Mouse (Mus musculus) neural tube, embryonic 11.5 days (tissue): ENCODE measurements around the gene Fmnl1. TPM values are rescaled to one million over a fixed set of nuclear protein-coding genes. Genes with fewer than 3 reads are reported as not detected.

ENCODE experiments used
- ATAC-seq: fragments of 200-750 bp; cut with Nextera tagmentation; 2 replicates; pipeline ENCODE4 v1.8.0; 2017; ENCODE audit warnings: moderate number of reproducible peaks, mild to moderate bottlenecking, moderate TSS enrichment, moderate library complexity; ENCODE audit not compliant: insufficient read depth, low FRiP score, low TSS enrichment
- DNase-seq: peaks from one replicate; pipeline ENCODE4 v3.0.0-alpha.2; 2015; ENCODE audit warnings: low spot score
- H3K27ac ChIP-seq: fragments of 300-500 bp; sonication (generic); 2 replicates; pipeline ENCODE4 v1.5.1; 2014; ENCODE audit warnings: low read depth, mild to moderate bottlenecking, low read length
- H3K27me3 ChIP-seq: fragments of 300-500 bp; sonication (generic); 2 replicates; pipeline ENCODE4 v1.6.1; 2014; ENCODE audit warnings: mild to moderate bottlenecking, low read length, mixed read lengths; ENCODE audit not compliant: control insufficient read depth, insufficient read depth
- H3K36me3 ChIP-seq: fragments of 300-500 bp; sonication (generic); 2 replicates; pipeline ENCODE4 v1.6.1; 2014; ENCODE audit warnings: mild to moderate bottlenecking, low read length, moderate library complexity, mixed read lengths; ENCODE audit not compliant: control insufficient read depth, insufficient read depth
- H3K4me1 ChIP-seq: fragments of 300-500 bp; sonication (generic); 2 replicates; pipeline ENCODE4 v1.6.1; 2014; ENCODE audit warnings: low read length, mixed read lengths; ENCODE audit not compliant: control insufficient read depth, insufficient read depth
- H3K4me2 ChIP-seq: fragments of 300-500 bp; sonication (generic); 2 replicates; pipeline ENCODE4 v1.6.1; 2014; ENCODE audit warnings: low read depth, mild to moderate bottlenecking, moderate library complexity
- H3K4me3 ChIP-seq: fragments of 300-500 bp; sonication (generic); 2 replicates; pipeline ENCODE4 v1.5.1; 2014; ENCODE audit warnings: low read depth, low read length
- H3K9ac ChIP-seq: fragments of 300-500 bp; sonication (generic); 2 replicates; pipeline ENCODE4 v1.6.1; 2014; ENCODE audit warnings: mild to moderate bottlenecking, low read length
- H3K9me3 ChIP-seq: fragments of 300-500 bp; sonication (generic); 2 replicates; pipeline ENCODE4 v1.6.1; 2016; ENCODE audit warnings: low read length; ENCODE audit not compliant: control insufficient read depth
- WGBS: fragments of 180-500 bp; shearing (Covaris S2); extraction: QIAGEN DNeasy Blood & Tissue Kit; methylation state at CpG from one replicate; pipeline ENCODE4 v1.1.7; 2014; 5-methylcytosine and 5-hydroxymethylcytosine counted together
- polyA plus RNA-seq: library from polyadenylated mRNA; unstranded; fragments of >200 nt; fragmentation: Nextera tagmentation; extraction: Ambion mirVana; gene quantifications from 2 replicates; pipeline ENCODE4 v1.2.1, GENCODE M21; 2014

The Fmnl1 gene
- polyA plus RNA-seq, 1 experiment from 2014 or later: 1.2 TPM

GRCm38 (mm10) chr11:103177216-103177615 is 6.3 kb downstream of the Fmnl1 start:
- H3K27me3 ChIP-seq: peaks cover 10% of the 10 kb centered on the region
- H3K27ac ChIP-seq: no peak overlapping the region
- no peak overlapping the region for H3K4me2 ChIP-seq
- no peaks in the 10 kb centered on the region for H3K4me1 ChIP-seq
- no peak for DNase-seq
- no peak for ATAC-seq
- H3K36me3 ChIP-seq: no peaks in the 10 kb centered on the region
- H3K9ac ChIP-seq: no peak overlapping the region
- no peak overlapping the region for H3K4me3 ChIP-seq
- 83% methylated on average over 5 of the region's 5 CpGs for WGBS
- no peaks in the 10 kb centered on the region for H3K9me3 ChIP-seq

- no peak overlapping the region for H3K4me2 ChIP-seq
- H3K9me3 ChIP-seq: no peaks in the 10 kb centered on the region
- H3K27ac ChIP-seq: no peak overlapping the region
- H3K9ac ChIP-seq: no peak overlapping the region
- 80% methylated on average over 15 of the region's 15 CpGs for WGBS
- no peak overlapping the region for H3K4me3 ChIP-seq
- DNase-seq: no peak
- ATAC-seq: no peak
- no peaks in the 10 kb centered on the region for H3K36me3 ChIP-seq
- H3K27me3 ChIP-seq: peaks cover 3% of the 10 kb centered on the region
- H3K4me1 ChIP-seq: no peaks in the 10 kb centered on the region
Observed at GRCm38 (mm10) chr11:103177815-103178485, 7.0 kb downstream of the Fmnl1 start.

- no peak for ATAC-seq
- WGBS: 87% methylated on average over 8 of the region's 8 CpGs
Observed at GRCm38 (mm10) chr11:103178748-103179147, 7.8 kb downstream of the Fmnl1 start.

GRCm38 (mm10) chr11:103180426-103180825 is 9.5 kb downstream of the Fmnl1 start:
- WGBS: 85% methylated on average over 1 of the region's 1 CpGs
- no peaks in the 10 kb centered on the region for H3K9me3 ChIP-seq
- H3K9ac ChIP-seq: no peak overlapping the region
- H3K36me3 ChIP-seq: no peaks in the 10 kb centered on the region
- H3K4me3 ChIP-seq: no peak overlapping the region
- no peaks in the 10 kb centered on the region for H3K27me3 ChIP-seq
- ATAC-seq (no peak), DNase-seq (no peak)
- H3K4me2 ChIP-seq: no peak overlapping the region
- no peak overlapping the region for H3K27ac ChIP-seq
- no peaks in the 10 kb centered on the region for H3K4me1 ChIP-seq

More at GRCm38 (mm10) chr11:103178748-103179147, 7.8 kb downstream of the Fmnl1 start:
- Histone ChIP-seq H3K4me3 (no peak overlapping the region), H3K9me3 (no peaks in the 10 kb centered on the region), H3K27ac (no peak overlapping the region), H3K4me2 (no peak overlapping the region), H3K4me1 (no peaks in the 10 kb centered on the region), H3K27me3 (no peaks in the 10 kb centered on the region), H3K36me3 (no peaks in the 10 kb centered on the region), H3K9ac (no peak overlapping the region)
- no peak for DNase-seq

- H3K27me3 ChIP-seq: no peaks in the 10 kb centered on the region
- H3K9ac ChIP-seq: no peak overlapping the region
- no peaks in the 10 kb centered on the region for H3K36me3 ChIP-seq
- ATAC-seq (no peak), DNase-seq (no peak)
- no peak overlapping the region for H3K4me3 ChIP-seq
- no peaks in the 10 kb centered on the region for H3K9me3 ChIP-seq
- no peak overlapping the region for H3K4me2 ChIP-seq
- WGBS: 81% methylated on average over 9 of the region's 9 CpGs
- no peak overlapping the region for H3K27ac ChIP-seq
- H3K4me1 ChIP-seq: no peaks in the 10 kb centered on the region
Observed at GRCm38 (mm10) chr11:103181349-103181748, 10.4 kb downstream of the Fmnl1 start.

- Histone ChIP-seq H3K36me3 (no peaks in the 10 kb centered on the region), H3K4me3 (no peak overlapping the region), H3K27ac (no peak overlapping the region), H3K27me3 (no peaks in the 10 kb centered on the region), H3K9me3 (no peaks in the 10 kb centered on the region), H3K9ac (no peak overlapping the region), H3K4me2 (no peak overlapping the region), H3K4me1 (no peaks in the 10 kb centered on the region)
- WGBS: 80% methylated on average over 3 of the region's 3 CpGs
- ATAC-seq (no peak), DNase-seq (no peak)
Observed at GRCm38 (mm10) chr11:103181911-103182310, 11.0 kb downstream of the Fmnl1 start.

GRCm38 (mm10) chr11:103184891-103185290 is 14.0 kb downstream of the Fmnl1 start:
- no peaks in the 10 kb centered on the region for H3K36me3 ChIP-seq
- 39% methylated on average over 2 of the region's 2 CpGs for WGBS
- no peaks in the 10 kb centered on the region for H3K9me3 ChIP-seq
- DNase-seq: peak; percentile 45
- no peak overlapping the region for H3K4me2 ChIP-seq
- H3K4me1 ChIP-seq: no peaks in the 10 kb centered on the region
- no peak for ATAC-seq
- no peak overlapping the region for H3K4me3 ChIP-seq
- no peak overlapping the region for H3K27ac ChIP-seq
- H3K9ac ChIP-seq: no peak overlapping the region
- 0 out of 2 replicates have a peak, but pooled peaks cover 2% of the 10 kb centered on the region for H3K27me3 ChIP-seq

GRCm38 (mm10) chr11:103192230-103192955 is 21.5 kb downstream of the Fmnl1 start:
- no peaks in the 10 kb centered on the region for H3K4me1 ChIP-seq
- peaks cover 67% of the 10 kb centered on the region for H3K27me3 ChIP-seq
- no peaks in the 10 kb centered on the region for H3K9me3 ChIP-seq
- no peak for DNase-seq
- H3K4me2 ChIP-seq: peak overlapping the region; percentile 23
- no peak overlapping the region for H3K9ac ChIP-seq
- H3K36me3 ChIP-seq: no peaks in the 10 kb centered on the region
- H3K27ac ChIP-seq: no peak overlapping the region
- no peak for ATAC-seq
- 0 out of 2 replicates have a peak overlapping the region, but pooled peaks have one; percentile 3 for H3K4me3 ChIP-seq
- WGBS: 15% methylated on average over 28 of the region's 28 CpGs
